ENCODE assay signal across 8 mouse cellular contexts in genomic region chr2:25402377-25402971, GRCm38 (mm10). TPM values are rescaled to one million over a fixed set of nuclear protein-coding genes. Genes with fewer than 3 reads are reported as not detected.
DNase-seq lines count a peak whose midpoint lies in the region; ATAC-seq and TF ChIP-seq lines count a peak whose summit lies in the region.

No protein-coding gene starts in this region.

- H3K9ac ChIP-seq in embryonic facial prominence, embryonic 14.5 days (ENCODE audit: low read depth, low read length) = peak overlapping the region; percentile 75
- H3K9ac ChIP-seq in heart, embryonic 15.5 days = peak overlapping the region; percentile 60; the same call in 1 of the 2 replicates
- H3K9ac ChIP-seq in liver, embryonic 12.5 days = no peak overlapping the region
- no peak overlapping the region for H3K9ac ChIP-seq in stomach, embryonic 15.5 days

- no peak overlapping the region for H3K4me3 ChIP-seq in bone marrow, adult 2 months (replicated peaks; ENCODE audit: control insufficient read depth, low read depth, low read length)
- peak overlapping the region; percentile 70 for H3K4me3 ChIP-seq in embryonic facial prominence, embryonic 14.5 days (ENCODE audit: low read depth, low read length)
- peak overlapping the region; percentile 60 for H3K4me3 ChIP-seq in heart, embryonic 15.5 days
- peak overlapping the region; percentile 44 for H3K4me3 ChIP-seq in liver, embryonic 12.5 days
- H3K4me3 ChIP-seq in stomach, embryonic 15.5 days (replicated peaks) = peak overlapping the region; percentile 67

- no peaks in the 10 kb centered on the region for H3K9me3 ChIP-seq in embryonic facial prominence, embryonic 14.5 days (ENCODE audit: control insufficient read depth, low read length)
- no peaks in the 10 kb centered on the region for H3K9me3 ChIP-seq in heart, embryonic 15.5 days (replicated peaks)
- no peaks in the 10 kb centered on the region for H3K9me3 ChIP-seq in liver, embryonic 12.5 days (replicated peaks)
- no peaks in the 10 kb centered on the region for H3K9me3 ChIP-seq in stomach, embryonic 15.5 days

- DNase-seq in CD4-positive helper T cell, adult 2 months (ENCODE audit: low read depth, low spot score) = peak; percentile 85
- DNase-seq in embryonic facial prominence, embryonic 14.5 days (ENCODE audit: low spot score) = peak; percentile 90
- peak; percentile 93 for DNase-seq in kidney, postnatal 10 days
- peak; percentile 88 for DNase-seq in naive thymus-derived CD4-positive, alpha-beta T cell, adult 2 months (ENCODE audit: low read depth)

- peaks cover 62% of the 10 kb centered on the region for H3K27me3 ChIP-seq in embryonic facial prominence, embryonic 14.5 days (replicated peaks; ENCODE audit: control insufficient read depth, insufficient read depth, low read length)
- H3K27me3 ChIP-seq in heart, embryonic 15.5 days = peaks cover 85% of the 10 kb centered on the region
- H3K27me3 ChIP-seq in liver, embryonic 12.5 days (replicated peaks) = peaks cover 100% of the 10 kb centered on the region
- H3K27me3 ChIP-seq in stomach, embryonic 15.5 days (replicated peaks) = peaks cover 60% of the 10 kb centered on the region

- peak; percentile 48 for ATAC-seq in embryonic facial prominence, embryonic 14.5 days (ENCODE audit: low read depth)
- ATAC-seq in heart, embryonic 15.5 days (replicated peaks; ENCODE audit: insufficient number of reproducible peaks, insufficient read depth, low FRiP score, low read depth) = no peak
- no peak for ATAC-seq in liver, embryonic 12.5 days
- ATAC-seq in stomach, embryonic 15.5 days (ENCODE audit: insufficient read depth, low FRiP score, low read depth) = no peak

- TF ChIP-seq POLR2A in bone marrow, adult 2 months (IDR thresholded peaks at IDR 0.05; ENCODE audit: borderline replicate concordance, control insufficient read depth, low read depth, low read length) = no peak

- under 1% methylated on average over 13 of the region's 13 CpGs for WGBS in bone marrow, adult 2 months
- under 1% methylated on average over 12 of the region's 13 CpGs for whole genome bisulfite sequencing in embryonic facial prominence, embryonic 14.5 days
- 2% methylated on average over 13 of the region's 13 CpGs for WGBS in heart, embryonic 15.5 days
- 5% methylated on average over 13 of the region's 13 CpGs for WGBS in liver, embryonic 12.5 days (ENCODE audit: insufficient replicate concordance)
- WGBS in stomach, embryonic 15.5 days = 1% methylated on average over 13 of the region's 13 CpGs

- peak overlapping the region; percentile 77 for H3K4me2 ChIP-seq in embryonic facial prominence, embryonic 14.5 days (ENCODE audit: low read depth, low read length)
- H3K4me2 ChIP-seq in heart, embryonic 15.5 days = peak overlapping the region; percentile 70
- peak overlapping the region; percentile 53 for H3K4me2 ChIP-seq in liver, embryonic 12.5 days
- peak overlapping the region; percentile 89 for H3K4me2 ChIP-seq in stomach, embryonic 15.5 days

- no peaks in the 10 kb centered on the region for H3K36me3 ChIP-seq in embryonic facial prominence, embryonic 14.5 days (ENCODE audit: control insufficient read depth, insufficient read depth, low read length)
- H3K36me3 ChIP-seq in heart, embryonic 15.5 days = no peaks in the 10 kb centered on the region
- no peaks in the 10 kb centered on the region for H3K36me3 ChIP-seq in liver, embryonic 12.5 days
- no peaks in the 10 kb centered on the region for H3K36me3 ChIP-seq in stomach, embryonic 15.5 days

- peak; percentile 80 for TF ChIP-seq CTCF in bone marrow, adult 2 months (IDR thresholded peaks at IDR 0.05; ENCODE audit: control insufficient read depth, insufficient read depth, low read length)

- H3K27ac ChIP-seq in bone marrow, adult 2 months (ENCODE audit: control insufficient read depth, insufficient read depth, low read depth, low read length, poor library complexity) = no peak overlapping the region
- H3K27ac ChIP-seq in embryonic facial prominence, embryonic 14.5 days (replicated peaks; ENCODE audit: low read depth, low read length) = no peak overlapping the region
- H3K27ac ChIP-seq in heart, embryonic 15.5 days = no peak overlapping the region
- H3K27ac ChIP-seq in liver, embryonic 12.5 days = no peak overlapping the region
- H3K27ac ChIP-seq in stomach, embryonic 15.5 days = no peak overlapping the region

- H3K4me1 ChIP-seq in bone marrow, adult 2 months (ENCODE audit: control insufficient read depth, insufficient read depth, low read length) = no peaks in the 10 kb centered on the region
- H3K4me1 ChIP-seq in embryonic facial prominence, embryonic 14.5 days (ENCODE audit: control insufficient read depth, insufficient read depth, low read length) = no peaks in the 10 kb centered on the region
- peaks cover 10% of the 10 kb centered on the region for H3K4me1 ChIP-seq in heart, embryonic 15.5 days (replicated peaks)
- peaks cover 15% of the 10 kb centered on the region for H3K4me1 ChIP-seq in liver, embryonic 12.5 days
- H3K4me1 ChIP-seq in stomach, embryonic 15.5 days = peaks cover 9% of the 10 kb centered on the region

RNA-seq across cellular contexts. Expression of gene Npdc1, which starts 3.3 kb away (rescaled TPM):
- polyA plus RNA-seq in bone marrow, adult 2 months (2011; ENCODE audit: insufficient read depth, insufficient read length, low replicate concordance, missing spikeins) = 3.4 and 22.4 TPM in 2 replicates
- 75.1 TPM in 2 replicates for polyA plus RNA-seq in embryonic facial prominence, embryonic 14.5 days (2014; fragmentation: Nextera tagmentation; extraction: Ambion mirVana)
- 28.8 and 41.6 TPM in 2 replicates for polyA plus RNA-seq in heart, embryonic 15.5 days (2015; fragmentation: Nextera tagmentation; extraction: Ambion mirVana)
- polyA plus RNA-seq in liver, embryonic 12.5 days (2016; fragmentation: Nextera tagmentation; extraction: Ambion mirVana) = 5.3 and 5.6 TPM in 2 replicates
- 47.0 and 49.6 TPM in 2 replicates for polyA plus RNA-seq in stomach, embryonic 15.5 days (2015; fragmentation: Nextera tagmentation; extraction: Ambion mirVana)

RNA-seq across cellular contexts. Expression of gene Entpd2, which starts 6.8 kb away (rescaled TPM):
- polyA plus RNA-seq in bone marrow, adult 2 months (2011; ENCODE audit: insufficient read depth, insufficient read length, low replicate concordance, missing spikeins) = 0.54 TPM in 1 of 2 replicates, not detected in the other
- 11.3 and 12.9 TPM in 2 replicates for polyA plus RNA-seq in embryonic facial prominence, embryonic 14.5 days (2014; fragmentation: Nextera tagmentation; extraction: Ambion mirVana)
- polyA plus RNA-seq in heart, embryonic 15.5 days (2015; fragmentation: Nextera tagmentation; extraction: Ambion mirVana) = 1.8 and 4.6 TPM in 2 replicates
- polyA plus RNA-seq in liver, embryonic 12.5 days (2016; fragmentation: Nextera tagmentation; extraction: Ambion mirVana) = 0.13 and 0.19 TPM in 2 replicates
- 10.1 and 13.0 TPM in 2 replicates for polyA plus RNA-seq in stomach, embryonic 15.5 days (2015; fragmentation: Nextera tagmentation; extraction: Ambion mirVana)

RNA-seq across cellular contexts. Expression of gene Fut7, which starts 20.6 kb away (rescaled TPM):
- polyA plus RNA-seq in bone marrow, adult 2 months (2011; ENCODE audit: insufficient read depth, insufficient read length, low replicate concordance, missing spikeins) = 3.4 and 17.9 TPM in 2 replicates
- 0.10 and 0.11 TPM in 2 replicates for polyA plus RNA-seq in embryonic facial prominence, embryonic 14.5 days (2014; fragmentation: Nextera tagmentation; extraction: Ambion mirVana)
- polyA plus RNA-seq in heart, embryonic 15.5 days (2015; fragmentation: Nextera tagmentation; extraction: Ambion mirVana) = 0.08 and 0.15 TPM in 2 replicates
- 0.31 and 0.54 TPM in 2 replicates for polyA plus RNA-seq in liver, embryonic 12.5 days (2016; fragmentation: Nextera tagmentation; extraction: Ambion mirVana)
- polyA plus RNA-seq in stomach, embryonic 15.5 days (2015; fragmentation: Nextera tagmentation; extraction: Ambion mirVana) = 0.17 and 0.30 TPM in 2 replicates

RNA-seq across cellular contexts. Expression of gene Abca2, which starts 26.0 kb away (rescaled TPM):
- polyA plus RNA-seq in bone marrow, adult 2 months (2011; ENCODE audit: insufficient read depth, insufficient read length, low replicate concordance, missing spikeins) = 5.0 and 15.0 TPM in 2 replicates
- polyA plus RNA-seq in embryonic facial prominence, embryonic 14.5 days (2014; fragmentation: Nextera tagmentation; extraction: Ambion mirVana) = 6.4 and 6.9 TPM in 2 replicates
- 3.5 and 5.6 TPM in 2 replicates for polyA plus RNA-seq in heart, embryonic 15.5 days (2015; fragmentation: Nextera tagmentation; extraction: Ambion mirVana)
- 2.8 and 3.1 TPM in 2 replicates for polyA plus RNA-seq in liver, embryonic 12.5 days (2016; fragmentation: Nextera tagmentation; extraction: Ambion mirVana)
- polyA plus RNA-seq in stomach, embryonic 15.5 days (2015; fragmentation: Nextera tagmentation; extraction: Ambion mirVana) = 3.9 and 4.8 TPM in 2 replicates

RNA-seq across cellular contexts. Expression of gene Sapcd2, which starts 30.4 kb away (rescaled TPM):
- 13.7 and 27.3 TPM in 2 replicates for polyA plus RNA-seq in bone marrow, adult 2 months (2011; ENCODE audit: insufficient read depth, insufficient read length, low replicate concordance, missing spikeins)
- polyA plus RNA-seq in embryonic facial prominence, embryonic 14.5 days (2014; fragmentation: Nextera tagmentation; extraction: Ambion mirVana) = 21.4 and 29.3 TPM in 2 replicates
- polyA plus RNA-seq in heart, embryonic 15.5 days (2015; fragmentation: Nextera tagmentation; extraction: Ambion mirVana) = 15.4 and 25.5 TPM in 2 replicates
- 34.6 and 38.0 TPM in 2 replicates for polyA plus RNA-seq in liver, embryonic 12.5 days (2016; fragmentation: Nextera tagmentation; extraction: Ambion mirVana)
- polyA plus RNA-seq in stomach, embryonic 15.5 days (2015; fragmentation: Nextera tagmentation; extraction: Ambion mirVana) = 37.6 and 41.7 TPM in 2 replicates

Comparison
In these comparisons a context has a peak if more than half of its experiments do, and no peak if none do; other contexts are left out.
1. H3K9ac ChIP-seq: peak in embryonic facial prominence, embryonic 14.5 days (single experiment) and heart, embryonic 15.5 days (single experiment); none in liver, embryonic 12.5 days (single experiment) and stomach, embryonic 15.5 days (single experiment).
2. Peak in every context shown above with its lines, with median percentiles within 50 percentile points of each other: DNase-seq and H3K4me2 ChIP-seq.